Mouse (Mus musculus) limb, embryonic 10.5 days (tissue): ENCODE data around the gene 1700040F15Rik. TPM values are rescaled to one million over a fixed set of nuclear protein-coding genes. Genes with fewer than 3 reads are reported as not detected.
"Not testable (repeated sequence)": the region's sequence is repeated elsewhere in the genome, so short reads cannot be mapped to it uniquely, and the experiment has no call there.

Source experiments
- DNase-seq: peaks from one replicate; pipeline ENCODE4 v3.0.0-alpha.2; 2017; ENCODE audit warnings: low spot score
- H3K27ac ChIP-seq: fragments of 300-500 bp; sonication (generic); 2 replicates; pipeline ENCODE4 v1.5.1; 2016; ENCODE audit warnings: mild to moderate bottlenecking
- H3K27me3 ChIP-seq: fragments of 300-500 bp; sonication (generic); 2 replicates; pipeline ENCODE4 v1.6.1; 2016; ENCODE audit warnings: low read depth, mild to moderate bottlenecking; ENCODE audit not compliant: poor library complexity, severe bottlenecking
- H3K36me3 ChIP-seq: fragments of 300-500 bp; sonication (generic); 2 replicates; pipeline ENCODE4 v1.6.1; 2016; ENCODE audit warnings: mild to moderate bottlenecking, moderate library complexity
- H3K4me1 ChIP-seq: fragments of 300-500 bp; sonication (generic); 2 replicates; pipeline ENCODE4 v1.6.1; 2016
- H3K4me3 ChIP-seq: fragments of 300-500 bp; sonication (generic); 2 replicates; pipeline ENCODE4 v1.5.1; 2016; ENCODE audit warnings: mild to moderate bottlenecking, moderate library complexity
- H3K9me3 ChIP-seq: fragments of 300-500 bp; sonication (generic); replicated peaks from 2 replicates; pipeline ENCODE4 v1.6.1; 2016; ENCODE audit warnings: mild to moderate bottlenecking
- WGBS: fragments of 180-500 bp; shearing (Covaris S2); methylation state at CpG from one replicate; pipeline ENCODE4 v1.1.7; 2016; 5-methylcytosine and 5-hydroxymethylcytosine counted together
- polyA plus RNA-seq: library from polyadenylated mRNA; unstranded; fragments of >200 nt; fragmentation: Nextera tagmentation; extraction: Ambion mirVana; gene quantifications from 2 replicates; pipeline ENCODE4 v1.2.1, GENCODE M21; 2016

The 1700040F15Rik gene
- polyA plus RNA-seq = not detected in 2 replicates

DNA sequence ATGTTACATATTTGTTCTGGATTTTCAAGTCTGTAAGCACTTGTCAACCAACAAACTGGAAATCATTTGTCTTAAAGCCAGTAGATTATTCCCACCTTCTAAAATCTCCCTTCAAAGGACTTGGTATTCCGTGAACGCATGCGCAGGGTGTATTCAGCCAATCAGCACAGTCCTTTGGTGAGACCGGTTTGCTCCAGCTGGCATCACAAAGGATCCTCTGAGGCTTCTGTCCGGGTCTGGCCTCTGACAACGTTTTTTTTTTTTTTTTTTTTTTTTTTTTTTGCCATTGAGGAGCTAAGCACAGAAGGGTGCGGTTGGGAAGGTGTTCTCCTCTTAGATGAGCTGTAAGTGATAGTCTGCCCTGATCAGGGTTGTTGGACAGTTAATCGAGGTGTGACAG is at the start of gene 1700040F15Rik:
Gene 1700040F15Rik, plus strand, starts transcription at position 301 of the 400 bp plus-strand sequence.
- not testable (repeated sequence) for H3K4me1 ChIP-seq, DNase-seq, H3K9me3 ChIP-seq, H3K36me3 ChIP-seq, H3K4me3 ChIP-seq, H3K27ac ChIP-seq, H3K27me3 ChIP-seq
- WGBS = no CpG with 5 or more reads among the region's 8 CpGs
